Mouse (Mus musculus): ENCODE measurements around the gene Gm2000. TPM values are rescaled to one million over a fixed set of nuclear protein-coding genes. Genes with fewer than 3 reads are reported as not detected.
"Not testable (repeated sequence)": the region's sequence is repeated elsewhere in the genome, so short reads cannot be mapped to it uniquely, and the experiment has no call there.

Gm2000 gene
- 100 to 1,000 TPM; 364 to 454 TPM for total RNA-seq (2021)
- long read RNA-seq, experiment 1, transcript Gm2000-201 (1 exons, 445 nt) = major isoform, 41 of 41 reads
- long read RNA-seq, experiment 1, partial matches to known transcripts = 0 of 41 reads
- long read RNA-seq, experiment 1, other reads (novel, unspliced or antisense) = 0 of 41 reads
- long read RNA-seq, experiment 2, transcript Gm2000-201 (1 exons, 445 nt) = major isoform, 40 of 40 reads
- long read RNA-seq, experiment 2, partial matches to known transcripts = 0 of 40 reads
- long read RNA-seq, experiment 2, other reads (novel, unspliced or antisense) = 0 of 40 reads

DNA sequence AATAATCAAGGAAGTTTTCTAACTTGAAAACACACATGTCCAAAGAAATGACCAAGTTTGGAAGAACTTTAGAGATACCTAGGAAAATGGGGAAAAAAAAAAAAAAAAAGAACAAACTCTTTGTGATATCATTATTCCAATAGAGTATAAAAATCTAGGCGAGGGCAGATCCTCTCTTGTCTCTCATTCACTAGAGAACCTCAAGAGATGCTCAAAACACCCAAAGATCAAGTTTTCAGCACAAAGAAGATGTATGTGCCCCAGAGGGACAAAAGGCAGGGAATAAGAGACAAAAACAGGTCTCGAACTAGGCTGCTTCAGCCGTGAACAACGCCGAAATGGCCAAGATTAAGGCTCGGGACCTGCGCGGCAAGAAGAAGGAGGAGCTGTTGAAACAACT is at the start of gene Gm2000:
Gm2000 (plus strand) TSS at position 301 of the 400 bp plus-strand sequence.
- no peak within 1 kb of the TSS for H3K27ac ChIP-seq
- intact Hi-C loops (cut with DNase I) = no loop called here
- TF ChIP-seq CTCF (IDR thresholded peaks at IDR 0.05) = no peak
- no peak for DNase-seq
- no peak within 1 kb of the TSS for H3K4me3 ChIP-seq

DNA sequence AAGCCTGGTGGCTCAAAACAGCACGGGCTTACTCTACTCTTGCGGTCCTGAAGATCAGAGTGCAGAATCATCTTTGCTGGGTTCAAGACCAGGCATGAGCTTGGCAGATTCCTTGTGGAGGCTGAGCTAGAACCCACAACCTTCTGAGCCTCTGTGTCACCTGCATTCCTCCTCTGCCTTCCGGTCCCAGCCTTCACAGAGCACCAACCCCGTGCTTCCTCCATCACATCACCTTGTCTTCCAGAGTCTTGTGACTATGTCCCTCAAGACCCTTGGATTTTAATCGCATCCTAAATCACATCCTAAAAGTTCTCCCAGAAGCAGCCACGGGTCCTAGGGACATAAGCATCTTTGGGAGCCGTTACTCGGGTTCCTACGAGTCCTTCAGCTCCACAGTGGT is 42.7 kb upstream of the Gm2000 start:
- intact Hi-C loops (cut with DNase I) = no loop called here
- no peak for DNase-seq
- TF ChIP-seq CTCF (IDR thresholded peaks at IDR 0.05) = no peak
- no peak overlapping the region for H3K27ac ChIP-seq
- H3K4me3 ChIP-seq = no peak overlapping the region

DNA sequence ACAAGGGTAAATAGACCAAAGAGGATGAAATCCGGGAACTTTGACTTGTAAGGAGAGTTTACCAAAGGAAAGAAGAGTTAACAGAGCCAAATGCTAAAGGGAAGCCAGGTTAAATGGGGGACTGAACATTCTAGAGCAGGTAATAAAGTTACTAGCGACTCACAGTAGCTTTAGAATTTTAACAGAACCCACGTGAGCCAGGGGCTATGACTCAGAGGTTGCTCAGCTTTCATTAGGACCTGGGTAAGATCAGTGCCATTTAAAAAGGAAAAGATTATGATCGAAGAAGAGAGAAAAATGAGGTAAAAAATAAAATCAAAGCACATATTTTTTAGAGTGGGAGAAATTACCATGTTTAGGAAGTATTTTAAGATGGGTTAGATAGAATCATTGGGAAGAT is 25.0 kb upstream of the Gm2000 start:
- no peak for DNase-seq
- TF ChIP-seq CTCF (IDR thresholded peaks at IDR 0.05) = no peak
- H3K27ac ChIP-seq = no peak overlapping the region
- intact Hi-C loops (cut with DNase I) = no loop called here
- H3K4me3 ChIP-seq = no peak overlapping the region

DNA sequence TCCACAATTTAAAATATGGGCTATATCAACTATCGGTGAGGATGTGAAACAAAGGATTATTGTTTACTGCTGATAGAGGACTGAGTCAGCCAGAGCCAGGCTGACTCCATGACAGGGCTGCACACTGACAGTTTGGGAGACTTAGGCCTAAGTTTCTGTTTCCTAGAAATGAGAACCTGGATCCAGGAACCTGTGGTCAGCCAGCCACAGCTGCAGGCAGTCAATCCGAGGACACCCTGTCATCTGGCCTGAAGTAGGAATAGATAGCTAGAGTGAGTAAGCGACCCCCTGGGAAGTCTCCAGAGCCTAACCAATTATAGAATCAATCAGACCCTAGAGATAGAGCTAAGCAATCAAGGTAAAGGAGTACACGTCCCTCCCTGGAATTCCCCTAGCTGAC is 21.4 kb upstream of the Gm2000 start:
- no peak for DNase-seq
- no peak overlapping the region for H3K4me3 ChIP-seq
- intact Hi-C loops (cut with DNase I) = no loop called here
- no peak overlapping the region for H3K27ac ChIP-seq
- no peak for TF ChIP-seq CTCF (IDR thresholded peaks at IDR 0.05)

DNA sequence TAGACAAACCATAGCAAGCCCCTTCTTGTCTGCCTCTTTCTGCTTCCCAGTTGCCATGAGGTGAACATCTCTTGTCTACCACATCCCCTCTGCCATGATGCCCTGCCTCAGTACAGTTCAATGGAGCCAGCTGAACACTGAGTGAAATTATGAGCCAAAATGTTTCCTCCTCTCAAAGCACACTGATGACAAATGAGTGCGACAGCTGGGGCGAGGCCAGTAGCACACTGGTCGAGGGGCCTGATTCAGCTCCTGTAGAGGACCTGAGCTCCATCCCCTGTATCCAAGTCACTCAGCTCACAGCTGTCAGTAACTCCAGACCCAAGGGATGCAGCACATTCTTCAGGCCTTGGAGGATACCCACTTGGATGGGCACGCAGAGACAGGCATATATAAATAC is 20.2 kb upstream of the Gm2000 start:
- Histone ChIP-seq H3K4me3 (no peak overlapping the region), H3K27ac (no peak overlapping the region)
- no peak for TF ChIP-seq CTCF (IDR thresholded peaks at IDR 0.05)
- DNase-seq = no peak
- intact Hi-C loops (cut with DNase I) = no loop called here

DNA sequence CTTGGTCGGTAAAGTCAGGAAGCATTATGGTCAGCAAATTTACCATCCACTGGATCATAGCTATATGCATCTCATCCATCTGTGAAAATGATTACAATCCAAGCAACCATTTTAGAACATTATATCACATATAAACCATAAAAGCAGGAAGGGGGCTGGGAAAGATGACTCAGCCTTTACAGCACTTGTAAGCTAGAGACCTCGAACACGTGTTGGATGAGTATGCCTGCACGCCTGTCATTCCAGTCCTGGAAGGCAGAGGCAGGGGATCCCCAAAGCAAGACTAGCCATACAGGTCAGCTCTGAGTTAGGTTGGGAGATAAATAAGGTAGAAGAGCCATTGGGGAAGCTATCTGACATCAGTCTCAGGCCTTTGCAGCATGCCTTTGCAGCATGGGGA is 16.8 kb upstream of the Gm2000 start:
- Histone ChIP-seq H3K4me3 (no peak overlapping the region), H3K27ac (no peak overlapping the region)
- intact Hi-C loops (cut with DNase I) = no loop called here
- TF ChIP-seq CTCF (IDR thresholded peaks at IDR 0.05) = no peak
- DNase-seq = no peak

DNA sequence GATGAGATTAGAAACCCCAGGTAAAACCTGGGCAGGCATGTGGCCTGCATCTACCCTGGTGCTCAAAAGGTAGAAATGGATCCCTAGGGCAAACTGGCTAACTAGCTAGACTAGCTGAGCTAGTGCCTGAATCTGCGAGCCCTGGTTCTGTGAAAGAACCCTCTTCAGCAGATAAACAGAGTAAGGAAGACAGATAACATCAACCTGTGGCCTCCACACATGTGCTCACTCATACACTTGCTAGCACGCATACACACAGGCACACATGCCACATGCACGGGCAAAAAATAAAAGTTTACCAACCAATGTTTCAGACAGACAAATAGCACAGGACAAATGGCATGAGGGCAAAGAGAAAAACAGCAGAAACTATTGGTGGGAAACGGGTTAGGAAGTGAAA is 15.4 kb upstream of the Gm2000 start:
- no peak overlapping the region for H3K27ac ChIP-seq
- intact Hi-C loops (cut with DNase I) = no loop called here
- TF ChIP-seq CTCF (IDR thresholded peaks at IDR 0.05) = no peak
- H3K4me3 ChIP-seq = no peak overlapping the region
- no peak for DNase-seq

DNA sequence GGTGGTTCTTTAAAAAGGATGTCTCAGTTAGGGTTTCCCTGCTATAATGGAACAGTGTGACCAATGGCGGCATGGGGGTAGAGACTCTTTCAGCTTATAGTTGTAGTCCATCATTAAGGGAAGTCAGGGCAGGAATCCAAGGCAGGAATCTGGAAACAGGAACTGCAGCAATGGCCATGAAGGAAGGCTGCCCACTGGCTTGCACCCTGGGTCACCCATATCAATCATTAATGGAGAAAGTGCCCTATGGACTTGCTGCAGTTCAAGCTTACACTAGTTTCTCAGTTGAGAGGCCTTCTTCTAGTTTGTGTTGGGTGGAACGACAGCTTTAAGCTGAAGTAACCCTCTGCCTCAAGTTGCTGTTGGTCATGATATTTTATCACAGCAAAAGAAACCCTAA is 13.4 kb upstream of the Gm2000 start:
- H3K4me3 ChIP-seq = no peak overlapping the region
- TF ChIP-seq CTCF (IDR thresholded peaks at IDR 0.05) = no peak
- H3K27ac ChIP-seq = no peak overlapping the region
- intact Hi-C loops (cut with DNase I) = no loop called here
- no peak for DNase-seq

DNA sequence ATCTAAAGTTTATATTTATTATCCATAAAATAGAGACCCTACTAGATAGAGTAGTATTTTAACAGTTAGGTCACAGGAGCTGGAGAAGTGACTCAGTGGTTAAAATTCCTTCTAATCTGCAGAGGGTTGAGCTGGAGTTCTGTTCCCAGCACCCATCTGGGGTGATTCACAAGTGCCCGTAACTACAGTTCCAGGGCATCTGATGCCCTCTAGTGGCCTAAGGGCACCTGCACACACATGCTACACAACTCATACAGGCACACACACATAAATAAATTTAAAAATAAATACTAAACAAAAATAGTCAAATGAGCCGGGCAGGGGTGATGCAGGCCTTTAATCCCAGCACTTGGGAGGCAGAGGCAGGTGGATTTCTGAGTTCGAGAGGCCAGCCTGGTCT is 15.4 kb downstream of the Gm2000 start:
- no peak for DNase-seq
- Histone ChIP-seq H3K27ac (no peak overlapping the region), H3K4me3 (no peak overlapping the region)
- intact Hi-C loops (cut with DNase I) = no loop called here
- TF ChIP-seq CTCF (IDR thresholded peaks at IDR 0.05) = no peak

DNA sequence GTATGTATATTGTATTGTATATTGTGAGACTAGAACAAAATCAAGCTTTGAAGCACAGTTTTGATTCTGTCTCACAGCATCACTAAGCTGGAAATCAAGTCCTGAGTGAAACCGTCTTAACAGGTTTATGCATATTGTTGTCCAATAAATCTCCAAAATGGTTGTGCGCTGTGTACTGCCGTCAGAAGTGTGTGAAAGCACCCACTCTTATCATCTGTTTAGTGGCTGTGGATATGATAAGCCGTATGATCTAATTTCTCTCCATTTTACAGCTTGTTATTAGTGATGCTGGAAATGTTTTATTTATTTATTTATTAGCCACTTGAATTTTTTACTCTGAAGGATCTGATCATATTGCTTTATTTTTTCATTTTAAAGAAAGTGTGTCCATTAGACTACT is 20.4 kb downstream of the Gm2000 start:
- DNase-seq = no peak
- no peak for TF ChIP-seq CTCF (IDR thresholded peaks at IDR 0.05)
- intact Hi-C loops (cut with DNase I) = no loop called here
- Histone ChIP-seq H3K27ac (no peak overlapping the region), H3K4me3 (no peak overlapping the region)

DNA sequence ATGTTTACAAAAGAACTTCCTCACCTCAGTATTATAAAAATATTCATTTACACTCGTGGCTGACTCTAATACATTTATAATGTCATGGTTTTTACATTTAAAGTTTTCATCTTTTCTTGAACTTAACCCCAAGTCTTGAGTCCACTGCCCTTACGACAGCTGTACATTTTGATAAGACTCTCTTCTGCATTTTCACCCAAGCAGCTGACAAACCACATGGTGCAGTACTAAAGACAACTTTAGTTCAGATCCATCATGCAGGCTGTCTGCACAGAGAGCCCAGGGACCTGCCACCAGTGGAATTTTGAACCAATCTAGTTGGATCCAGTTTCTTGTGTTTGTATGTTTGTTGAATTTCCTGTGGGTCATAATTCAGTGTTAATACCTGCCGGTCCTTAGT is 21.0 kb downstream of the Gm2000 start:
- DNase-seq = no peak
- TF ChIP-seq CTCF (IDR thresholded peaks at IDR 0.05) = no peak
- Histone ChIP-seq H3K27ac (no peak overlapping the region), H3K4me3 (no peak overlapping the region)
- intact Hi-C loops (cut with DNase I) = no loop called here

DNA sequence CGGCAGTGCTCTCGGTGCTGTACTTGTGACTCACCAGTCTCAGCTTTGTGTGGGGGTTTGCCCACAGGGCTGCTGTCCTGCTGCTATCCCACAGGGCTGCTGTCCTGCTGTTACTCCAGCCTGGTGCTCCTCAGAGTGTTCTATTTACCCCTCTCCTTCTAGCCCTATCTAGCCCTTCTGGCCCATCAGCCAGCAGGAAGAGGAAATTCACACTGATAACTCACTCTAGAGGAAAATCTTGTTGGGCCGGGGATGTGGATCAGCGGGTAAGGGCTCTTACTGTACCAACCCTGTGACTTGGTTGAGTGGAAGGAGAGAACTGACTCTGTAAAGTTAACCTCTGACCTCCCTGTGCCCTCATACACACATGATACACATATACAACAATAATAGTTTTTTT is 27.3 kb downstream of the Gm2000 start:
- Histone ChIP-seq H3K4me3 (no peak overlapping the region), H3K27ac (no peak overlapping the region)
- intact Hi-C loops (cut with DNase I) = no loop called here
- DNase-seq = no peak
- no peak for TF ChIP-seq CTCF (IDR thresholded peaks at IDR 0.05)

DNA sequence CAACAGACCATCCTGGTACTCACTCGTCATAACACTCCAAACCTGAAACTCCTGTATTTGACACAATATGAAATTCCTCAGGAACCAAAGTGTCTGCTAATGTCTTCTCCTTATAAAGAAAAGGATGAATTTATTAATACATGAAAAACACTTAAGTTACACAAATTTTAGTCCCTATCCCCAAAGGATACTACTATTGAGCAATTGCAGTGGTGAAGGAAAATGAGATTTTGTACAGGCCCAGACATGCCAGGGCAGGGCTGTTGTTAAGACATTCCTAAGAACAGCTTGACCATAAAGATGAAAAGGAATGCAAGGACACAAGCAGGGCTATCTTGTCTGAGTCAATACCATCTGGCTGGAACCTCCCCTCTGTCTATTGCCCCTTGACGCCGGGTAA is 34.3 kb downstream of the Gm2000 start:
- DNase-seq; intact Hi-C loops (cut with DNase I); H3K4me3 ChIP-seq; H3K27ac ChIP-seq: not testable (repeated sequence)

DNA sequence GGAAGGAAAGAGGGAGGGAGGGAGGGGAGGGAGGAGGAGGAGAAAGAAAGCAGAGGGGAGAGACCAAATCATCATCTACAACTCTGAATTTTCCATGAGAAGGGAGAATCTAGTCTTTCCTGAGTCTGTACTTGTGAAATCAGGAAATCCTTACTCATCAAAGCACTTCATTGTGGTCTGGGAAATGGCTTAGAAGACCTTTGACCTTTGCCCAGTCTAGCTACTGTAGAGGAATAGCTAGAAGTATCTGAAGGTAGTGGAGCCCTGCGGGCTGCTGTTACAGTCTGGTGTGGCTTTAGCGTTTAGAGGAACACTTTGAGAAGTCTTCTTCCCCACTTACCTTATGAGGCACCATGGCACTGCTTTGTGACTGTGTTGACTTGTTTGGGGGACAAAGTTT is 36.7 kb downstream of the Gm2000 start:
- Histone ChIP-seq H3K4me3 (no peak overlapping the region), H3K27ac (no peak overlapping the region)
- intact Hi-C loops (cut with DNase I) = no loop called here
- TF ChIP-seq CTCF (IDR thresholded peaks at IDR 0.05) = no peak
- DNase-seq = no peak

All from gastrocnemius, adult 2 months (tissue).